Mouse (Mus musculus): ENCODE measurements around the gene Cst13.
"Not testable (repeated sequence)": the region's sequence is repeated elsewhere in the genome, so short reads cannot be mapped to it uniquely, and the experiment has no call there.

Cst13 gene

DNA sequence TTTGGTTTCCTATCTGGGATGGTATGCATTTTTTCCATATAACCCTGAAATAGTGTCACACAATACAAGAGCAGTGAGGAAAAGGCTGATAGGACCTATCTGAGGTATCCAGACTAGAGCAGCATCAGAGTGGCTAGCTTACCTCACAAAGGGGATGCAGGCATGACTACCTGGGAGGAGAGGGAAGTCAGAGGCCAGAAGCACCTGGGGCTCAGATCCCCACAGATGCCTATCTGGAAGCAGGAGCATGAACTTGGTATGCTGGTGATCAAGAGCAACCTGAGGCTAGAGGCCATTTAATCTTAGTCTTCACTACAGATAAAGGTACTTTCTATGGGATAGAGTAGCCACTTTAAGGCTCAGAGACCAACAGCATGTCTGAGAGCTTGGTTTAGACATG lies at the start of gene Cst13:
Gene Cst13, plus strand, starts transcription at position 173 of the 400 bp plus-strand sequence.
- DNase-seq, result no peak

GRCm38 (mm10) chr2:148771397-148771796 lies 48.5 kb upstream of the Cst13 start, which contains the start of gene Cst11:
Cst11 (minus strand) TSS chr2:148771497.
- DNase-seq, result not testable (repeated sequence)

- DNase-seq, result no peak
Measured at GRCm38 (mm10) chr2:148781709-148782108, 38.2 kb upstream of the Cst13 start, which contains the start of gene 8030411F24Rik. 8030411F24Rik (plus strand) TSS chr2:148782009.

DNA sequence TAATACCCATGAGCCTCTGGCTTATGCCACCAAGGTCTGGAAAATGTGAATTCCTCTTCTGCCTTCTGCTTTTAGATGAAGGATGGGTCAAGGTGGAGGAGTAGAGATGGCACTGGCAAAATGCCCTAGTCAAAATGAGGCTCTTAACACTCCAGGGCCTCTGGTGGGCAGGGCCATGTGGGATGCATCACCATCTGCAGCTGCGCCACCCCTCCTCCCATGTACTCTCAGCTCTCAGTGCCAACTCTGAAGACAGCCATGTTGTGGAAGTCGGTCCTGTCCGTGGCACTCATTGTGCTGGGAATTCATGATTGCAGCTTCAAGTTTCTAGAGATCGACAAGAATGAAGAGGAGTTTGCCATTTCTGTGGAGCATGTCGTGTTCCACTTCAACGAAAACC lies 30.7 kb upstream of the Cst13 start, which contains the start of gene Cst12:
Gene Cst12, plus strand, starts transcription at position 220 of the 400 bp plus-strand sequence.
- no peak for DNase-seq

- no peak for DNase-seq
Measured at GRCm38 (mm10) chr2:148798485-148798884, 21.4 kb upstream of the Cst13 start, which contains the start of gene Cst8. Cst8 (plus strand) TSS chr2:148798785.

DNA sequence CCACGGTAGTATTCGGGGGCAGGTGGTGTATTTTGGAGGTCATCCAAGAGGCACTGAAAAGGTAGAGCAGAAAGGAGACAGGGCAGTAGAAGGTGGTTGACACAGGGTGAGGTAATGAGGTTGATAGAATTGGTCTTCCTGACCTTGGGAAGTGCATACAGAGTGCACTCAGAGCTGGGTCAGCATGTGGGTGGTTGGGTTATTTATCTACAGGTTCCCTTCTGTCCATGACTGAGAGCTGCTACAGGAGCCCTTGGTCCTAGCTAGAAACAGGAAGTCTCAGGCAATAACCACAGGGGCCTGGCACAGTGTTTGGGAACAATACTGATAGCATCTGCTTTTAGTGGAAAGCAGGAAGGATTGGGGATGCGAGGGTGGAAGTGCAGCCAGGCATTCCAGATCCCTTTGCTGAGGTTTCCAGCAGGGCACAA lies 18.4 kb upstream of the Cst13 start:
- DNase-seq, result peak; percentile 14

DNA sequence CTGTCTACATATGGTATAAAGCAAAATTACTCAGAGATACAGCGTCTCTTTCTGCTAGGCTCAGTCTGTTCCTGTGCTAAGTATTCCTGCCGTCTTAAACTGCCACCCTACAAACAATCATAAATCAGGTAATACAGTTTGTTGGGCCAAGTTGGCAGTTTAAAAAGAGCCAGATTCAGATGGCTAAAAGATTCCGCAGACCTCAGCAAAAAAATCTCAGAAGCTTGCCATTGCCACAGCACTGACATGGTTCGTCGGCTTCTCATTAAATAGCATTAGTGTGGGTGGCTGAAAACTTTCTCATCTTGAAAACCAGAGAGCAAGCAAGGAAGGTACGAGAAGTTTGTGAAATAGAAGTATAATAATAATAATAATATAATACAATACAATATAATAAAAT lies 13.2 kb upstream of the Cst13 start:
- DNase-seq, result peak; percentile 3

- no peak for DNase-seq
Measured at GRCm38 (mm10) chr2:148825986-148826385, 6.1 kb downstream of the Cst13 start.

- no peak for DNase-seq
Measured at GRCm38 (mm10) chr2:148834912-148835311, 15.0 kb downstream of the Cst13 start, which contains the start of gene Cst9. Cst9 (plus strand) TSS chr2:148835147.

DNA sequence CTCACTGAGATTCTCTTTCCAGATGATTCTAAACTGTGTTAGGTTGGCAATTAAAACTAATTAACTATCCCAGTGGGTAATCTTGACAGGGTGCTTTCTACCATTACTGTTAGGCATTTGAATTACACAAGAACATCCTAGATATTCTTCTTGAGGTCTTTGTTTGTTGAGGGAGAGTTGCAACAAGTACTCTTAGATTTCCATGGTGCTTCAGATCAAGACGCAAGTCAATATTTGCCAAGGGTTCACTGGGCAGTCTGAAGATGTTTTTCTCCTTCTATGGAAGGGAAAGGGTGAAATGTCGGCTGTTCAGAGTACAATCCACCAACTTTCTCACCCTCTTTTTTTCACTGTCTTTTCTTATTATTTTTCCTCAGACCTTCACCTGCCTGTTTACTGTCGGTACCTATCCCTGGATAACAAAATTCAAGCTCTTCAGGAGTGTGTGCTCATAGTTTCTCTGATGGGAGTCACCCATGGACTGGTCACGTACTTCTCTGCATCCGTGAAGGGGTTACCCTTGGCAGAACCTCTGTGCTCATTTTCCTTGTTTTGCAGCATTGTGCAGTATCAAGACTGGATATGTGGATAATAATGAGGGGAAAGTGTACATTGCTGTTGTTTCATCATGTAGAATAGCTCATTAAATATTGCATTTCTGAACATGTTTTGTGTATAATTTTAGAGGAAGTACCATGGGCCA lies 18.3 kb downstream of the Cst13 start:
- no peak for DNase-seq

GRCm38 (mm10) chr2:148839224-148839623 lies 19.3 kb downstream of the Cst13 start:
- DNase-seq, result no peak

GRCm38 (mm10) chr2:148851116-148851906 lies 31.4 kb downstream of the Cst13 start:
- peak; percentile 91 for DNase-seq

DNA sequence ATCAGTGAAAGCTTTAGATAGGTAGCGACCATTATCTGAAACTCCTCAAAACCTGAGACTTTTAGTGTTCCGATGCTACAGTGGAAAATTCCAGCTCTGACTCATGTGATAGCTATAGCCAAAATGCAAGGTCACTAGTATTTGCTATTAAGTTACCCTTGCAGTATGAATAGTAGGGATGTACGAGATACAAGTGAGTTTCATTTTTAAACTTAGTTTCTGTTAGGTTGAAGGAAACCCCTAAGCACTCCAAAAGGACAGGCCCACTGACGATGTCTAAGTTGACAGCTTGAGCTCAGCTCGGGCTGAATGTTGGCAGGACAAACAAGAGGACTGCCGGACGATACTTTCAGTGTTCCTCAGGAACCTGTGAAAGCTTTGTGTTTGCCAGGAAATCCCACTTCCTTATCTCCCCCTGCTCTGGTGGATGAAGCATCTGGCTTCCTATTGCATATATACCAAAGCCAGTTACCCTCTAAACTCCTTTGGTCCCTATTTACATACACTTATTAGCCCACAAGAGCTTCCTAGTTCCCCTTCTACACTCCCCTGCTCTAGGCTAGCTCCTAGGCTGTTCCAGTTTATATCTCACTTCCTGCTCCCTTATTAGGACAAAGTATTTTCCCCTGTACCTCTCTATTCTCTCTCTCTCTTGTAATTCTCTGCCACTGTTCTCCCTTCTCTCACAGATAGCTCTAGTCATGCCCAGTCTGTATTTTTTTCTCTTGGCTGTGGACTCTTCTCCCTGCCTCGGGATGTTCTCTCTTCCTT lies 36.9 kb downstream of the Cst13 start:
- DNase-seq, result no peak

GRCm38 (mm10) chr2:148857506-148857905 lies 37.6 kb downstream of the Cst13 start:
- DNase-seq, result no peak

DNA sequence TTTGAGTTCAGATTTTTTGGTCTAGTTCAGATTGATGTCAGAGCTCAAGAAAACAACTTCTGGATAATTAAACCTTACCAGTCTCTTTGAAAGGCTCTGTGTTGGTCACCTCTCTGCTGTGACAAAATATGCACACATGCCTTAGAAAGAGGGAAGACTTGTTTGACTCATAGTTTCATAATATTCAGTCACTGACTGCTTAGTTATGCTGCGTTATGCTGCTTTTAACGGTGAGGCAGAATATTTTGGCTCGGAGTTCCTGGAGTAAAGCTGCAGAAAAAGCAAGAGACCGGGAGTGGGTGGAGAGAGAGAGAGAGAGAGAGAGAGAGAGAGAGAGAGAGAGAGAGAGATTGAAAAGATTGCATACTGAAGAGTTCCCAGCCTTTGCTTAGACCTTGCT lies 41.1 kb downstream of the Cst13 start:
- DNase-seq, result no peak

DNA sequence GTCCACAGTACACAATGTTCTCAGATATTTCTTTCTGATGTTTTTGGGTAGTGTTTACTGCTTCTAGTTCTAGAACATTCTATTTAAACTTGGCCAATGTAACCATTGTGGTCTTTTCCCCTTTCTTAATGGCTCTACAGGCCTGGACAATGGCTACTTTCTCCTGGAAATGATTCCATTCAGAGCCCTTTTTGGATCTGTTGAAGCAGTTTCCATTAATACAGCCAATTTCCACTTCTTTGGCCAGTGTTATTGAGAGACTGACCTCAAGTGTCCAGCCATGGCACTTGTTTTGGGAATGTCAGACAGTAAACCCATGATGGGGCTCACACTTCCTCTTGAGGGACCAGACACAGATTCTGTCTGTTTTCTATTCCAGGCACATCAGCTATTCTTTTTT lies 41.8 kb downstream of the Cst13 start:
- no peak for DNase-seq

DNA sequence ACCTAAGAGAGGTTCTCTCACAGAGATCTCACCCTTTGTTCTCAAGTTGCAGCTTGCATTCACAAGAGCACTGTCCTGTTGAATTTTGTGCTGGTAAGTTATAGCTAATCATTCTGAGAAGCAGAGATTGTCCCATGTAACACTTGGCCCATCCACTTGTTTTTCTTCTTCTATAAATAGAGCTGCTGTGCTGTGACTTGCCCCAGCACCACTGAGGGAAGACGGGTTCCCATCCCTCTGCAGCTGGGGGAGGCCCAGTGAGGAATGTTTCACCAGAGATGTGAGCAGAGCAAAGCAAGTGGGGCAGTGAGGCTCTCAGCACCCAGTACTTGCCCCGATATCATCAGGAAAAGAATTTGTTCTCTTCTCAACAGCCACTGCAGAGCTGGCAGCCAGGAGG lies 45.1 kb downstream of the Cst13 start, which contains the start of gene 9230104L09Rik:
Gene 9230104L09Rik, minus strand, starts transcription at position 73 of the 400 bp plus-strand sequence.
- no peak for DNase-seq

- DNase-seq, result no peak
Measured at GRCm38 (mm10) chr2:148868959-148869358, 49.1 kb downstream of the Cst13 start.

- no peak for DNase-seq
Measured at GRCm38 (mm10) chr2:148870526-148870925, 50.6 kb downstream of the Cst13 start.

DNA sequence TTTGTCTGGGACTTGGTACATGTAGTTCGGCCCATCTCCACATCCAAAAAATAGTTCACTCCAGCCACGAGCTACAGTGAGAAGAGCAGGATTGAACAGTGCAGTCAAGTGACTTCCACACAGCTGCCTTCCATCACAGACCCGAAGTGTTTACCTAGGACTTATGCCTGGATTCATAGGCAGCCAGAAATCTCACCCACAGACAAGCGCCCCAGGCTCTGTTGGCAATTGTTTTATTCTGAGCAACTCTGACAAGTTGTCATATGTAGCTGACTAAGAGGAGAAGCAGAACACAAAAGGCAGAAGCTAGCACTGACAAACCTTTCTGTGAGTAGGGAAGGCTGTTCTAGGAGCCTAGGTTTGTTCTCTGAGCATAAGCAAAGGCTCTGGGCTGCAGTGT lies 53.0 kb downstream of the Cst13 start:
- no peak for DNase-seq

DNA sequence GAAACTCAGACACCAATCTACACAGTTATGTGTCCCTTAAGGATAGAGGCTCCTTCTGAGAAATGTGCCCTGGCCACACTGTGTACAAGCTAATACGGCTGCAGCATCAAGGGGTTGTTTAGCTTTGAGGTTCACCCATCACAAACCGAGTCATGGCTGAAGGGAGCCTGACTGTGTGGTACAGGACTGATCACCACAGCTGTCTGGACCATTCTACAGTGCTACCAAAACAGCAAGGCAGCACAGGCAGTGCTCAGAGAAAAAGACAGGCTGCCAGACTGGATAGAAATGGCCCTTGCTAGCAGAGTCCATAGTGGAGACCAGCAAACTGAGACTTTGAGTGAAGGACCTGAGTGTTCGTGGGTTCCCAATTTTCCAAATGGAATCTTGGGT lies 54.3 kb downstream of the Cst13 start:
- no peak for DNase-seq

GRCm38 (mm10) chr2:148874617-148875334 lies 54.9 kb downstream of the Cst13 start:
- peak; percentile 51 for DNase-seq

All from kidney, adult 9 months (tissue).